Mouse (Mus musculus) MEL (cell line): ENCODE results near the gene Naa25.

ENCODE experiments used
- CTCF ChIP-seq, 3 experiments: IDR thresholded peaks in 2 of 3; conservative IDR thresholded peaks in 1 of 3; 2 replicates each; pipeline ENCODE4 v1.5.1; 2011 to 2012; ENCODE audit warnings: low read length in 3 of 3, low read depth in 2 of 3, mild to moderate bottlenecking in 2 of 3, improper control_type of control experiment in 1 of 3, inconsistent platforms in 1 of 3, mixed read lengths in 1 of 3, moderate library complexity in 1 of 3; ENCODE audit not compliant: control insufficient read depth in 1 of 3, insufficient read depth in 1 of 3, poor library complexity in 1 of 3, severe bottlenecking in 1 of 3
- GATA1 ChIP-seq: IDR thresholded peaks from 2 replicates; pipeline ENCODE4 v1.6.1; 2011; ENCODE audit warnings: low read depth, low read length, improper control_type of control experiment
- KAT2A ChIP-seq: conservative IDR thresholded peaks from 2 replicates; pipeline ENCODE4 v1.6.1; 2012; ENCODE audit warnings: low read depth, low read length, improper control_type of control experiment, inconsistent platforms
- MAFK ChIP-seq: IDR thresholded peaks from 2 replicates; pipeline ENCODE4 v1.6.1; 2011; ENCODE audit warnings: low read depth, mild to moderate bottlenecking, low read length, improper control_type of control experiment, borderline replicate concordance
- RCOR1 ChIP-seq: IDR thresholded peaks from 2 replicates; pipeline ENCODE4 v1.6.1; 2012; ENCODE audit warnings: low read depth, mild to moderate bottlenecking, inconsistent platforms, low read length, improper control_type of control experiment
- ZMIZ1 ChIP-seq: IDR thresholded peaks from 2 replicates; pipeline ENCODE4 v1.6.1; 2012; ENCODE audit warnings: low read depth, mild to moderate bottlenecking, inconsistent platforms, low read length, improper control_type of control experiment, moderate library complexity

- TF ChIP-seq CTCF (IDR thresholded peaks at IDR 0.05 in 2 of 3, conservative IDR thresholded peaks at IDR 0.05 in 1 of 3; ENCODE audit: control insufficient read depth in 1 of 3, insufficient read depth in 1 of 3, low read depth in 2 of 3, low read length in 3 of 3, poor library complexity in 1 of 3, severe bottlenecking in 1 of 3) (no peak), GATA1 (no peak), ZMIZ1 (no peak), KAT2A (no peak), MAFK (no peak), RCOR1 (no peak)
Observed at GRCm38 (mm10) chr5:121422787-121423186, 25.1 kb downstream of the Naa25 start.
